Mouse (Mus musculus) cortical plate, adult 2 months (tissue): ENCODE data around the gene Stx6. TPM values are rescaled to one million over a fixed set of nuclear protein-coding genes. Genes with fewer than 3 reads are reported as not detected.
"Not testable (repeated sequence)": the region's sequence is repeated elsewhere in the genome, so short reads cannot be mapped to it uniquely, and the experiment has no call there.

ENCODE experiments used
- H3K27ac ChIP-seq: fragments of 200-500 bp; 2 replicates; pipeline ENCODE4 v1.5.1; 2012; ENCODE audit warnings: low read length, control low read depth, inconsistent platforms; ENCODE audit not compliant: insufficient read depth
- H3K4me1 ChIP-seq: fragments of 200-500 bp; 2 replicates; pipeline ENCODE4 v1.6.1; 2011; ENCODE audit warnings: low read length; ENCODE audit not compliant: control insufficient read depth, insufficient read depth
- H3K4me3 ChIP-seq: fragments of 200-500 bp; 2 replicates; pipeline ENCODE4 v1.5.1; 2011; ENCODE audit warnings: mild to moderate bottlenecking, low read length, control low read depth; ENCODE audit not compliant: insufficient read depth
- CTCF ChIP-seq: fragments of 200-500 bp; IDR thresholded peaks from 2 replicates; pipeline ENCODE4 v1.5.1; 2011; ENCODE audit warnings: mild to moderate bottlenecking, control low read depth, low read length; ENCODE audit not compliant: insufficient read depth; ENCODE audit errors: extremely low read depth
- POLR2A ChIP-seq: fragments of 200-500 bp; IDR thresholded peaks from 2 replicates; pipeline ENCODE4 v1.6.1; 2011; ENCODE audit warnings: mild to moderate bottlenecking, low read length, control low read depth; ENCODE audit not compliant: insufficient read depth; ENCODE audit errors: extremely low read depth
- polyA plus RNA-seq: library from polyadenylated mRNA; depleted of rRNA; stranded (reverse); fragments of >200 nt; gene quantifications from 2 replicates; pipeline ENCODE4 v1.2.3, GENCODE M21; 2012

The Stx6 gene
- polyA plus RNA-seq, 1 experiment, result 108 TPM

DNA sequence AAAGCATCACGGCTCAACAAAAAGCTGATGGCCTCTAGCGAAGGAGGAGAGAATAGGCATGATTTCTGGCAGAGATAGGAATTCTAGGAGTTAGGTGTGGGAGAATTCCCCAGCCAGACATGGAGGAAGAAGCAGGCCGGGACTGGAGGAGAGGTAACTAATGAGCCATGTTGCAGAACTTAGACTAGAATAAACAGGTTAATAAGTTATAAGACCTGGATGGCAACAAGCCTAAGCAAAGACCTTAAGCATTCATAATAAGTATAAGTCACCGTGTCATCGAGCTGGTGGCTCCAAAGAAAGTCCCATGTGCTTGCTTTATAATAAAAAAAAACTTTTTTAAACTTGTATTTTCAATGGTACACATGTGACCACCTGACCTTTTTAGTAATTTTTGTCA is 7.7 kb upstream of the Stx6 start:
- H3K4me3 ChIP-seq, result no peak overlapping the region
- no peak for TF ChIP-seq CTCF
- no peak for TF ChIP-seq POLR2A

DNA sequence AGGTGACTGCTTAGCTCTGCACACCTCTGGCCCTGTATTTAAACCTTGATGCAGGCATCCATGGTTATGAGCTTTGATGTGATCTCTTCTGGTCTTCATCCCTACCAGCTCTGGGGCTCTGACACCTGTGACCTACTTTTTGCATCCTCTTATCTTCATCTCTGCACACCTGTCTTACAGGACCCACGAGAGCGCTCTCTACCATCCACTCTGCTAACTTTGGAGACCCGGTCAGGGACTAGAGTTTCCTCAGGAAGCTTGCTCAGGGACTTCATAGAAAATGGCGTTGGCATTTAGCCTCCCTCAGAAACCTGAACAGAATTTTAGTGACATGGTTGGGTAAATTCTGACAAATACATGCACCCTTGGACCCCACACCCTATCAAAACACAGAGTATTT is 4.6 kb upstream of the Stx6 start:
- no peaks in the 10 kb centered on the region for H3K4me1 ChIP-seq
- TF ChIP-seq CTCF (no peak), POLR2A (no peak)
- no peak overlapping the region for H3K27ac ChIP-seq
- H3K4me3 ChIP-seq, result no peak overlapping the region

More for the DNA sequence above, 7.7 kb upstream of the Stx6 start:
- no peaks in the 10 kb centered on the region for H3K4me1 ChIP-seq
- H3K27ac ChIP-seq, result no peak overlapping the region

DNA sequence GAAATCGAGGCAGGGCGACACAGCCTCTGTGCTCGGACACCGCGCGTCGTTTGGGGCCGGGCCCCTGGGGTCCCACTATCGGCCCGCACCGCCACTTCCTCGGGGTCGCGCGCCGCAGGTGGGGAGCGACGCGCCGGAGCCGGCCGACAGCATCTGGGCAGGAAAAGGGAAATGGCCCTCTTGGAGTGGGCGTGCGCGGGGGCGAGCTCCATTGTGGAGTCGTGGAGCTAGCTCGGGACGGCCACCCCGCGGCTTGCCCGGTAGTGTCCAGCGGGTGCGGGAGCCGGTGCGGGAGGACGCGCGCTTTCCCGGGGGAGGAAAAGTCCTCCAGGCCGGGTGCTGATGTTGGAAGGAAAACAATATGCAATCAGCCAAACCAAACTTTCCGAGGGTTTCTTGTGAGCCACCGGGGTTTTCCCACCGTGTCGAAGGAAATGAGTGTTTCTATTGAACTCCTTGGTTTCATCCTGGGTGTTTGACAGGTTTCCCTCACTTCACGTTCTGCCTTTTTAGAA is 512 bp downstream of the Stx6 start:
- TF ChIP-seq CTCF, result no peak
- no peak for TF ChIP-seq POLR2A

DNA sequence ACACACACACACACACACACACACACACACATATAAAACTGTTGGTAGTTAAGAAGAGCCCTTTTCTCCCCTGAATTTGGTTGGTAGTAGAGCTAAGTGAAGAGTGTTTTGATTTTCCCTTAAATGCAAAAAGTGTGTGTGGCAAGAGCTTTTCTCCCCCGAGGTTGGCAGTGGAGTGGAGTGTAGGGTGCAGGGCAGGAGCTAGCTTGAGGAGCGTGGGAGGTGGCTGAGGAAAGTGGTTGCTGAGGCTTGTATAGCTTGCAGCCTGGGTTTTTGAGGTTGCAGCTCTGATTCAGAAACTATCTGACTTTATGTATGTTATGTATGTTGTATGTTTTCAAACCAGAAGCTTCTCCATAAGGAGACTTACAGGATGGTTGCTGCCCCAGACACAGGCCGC is 8.9 kb downstream of the Stx6 start:
- Histone ChIP-seq H3K27ac (no peak overlapping the region), H3K4me3 (no peak overlapping the region)
- TF ChIP-seq POLR2A (no peak), CTCF (no peak)

More for the DNA sequence above, 512 bp downstream of the Stx6 start:
- H3K4me1 ChIP-seq, result no peaks in the 10 kb centered on the region
- H3K27ac ChIP-seq, result peak overlapping the region; percentile 82
- H3K4me3 ChIP-seq, result peak overlapping the region; percentile 75

DNA sequence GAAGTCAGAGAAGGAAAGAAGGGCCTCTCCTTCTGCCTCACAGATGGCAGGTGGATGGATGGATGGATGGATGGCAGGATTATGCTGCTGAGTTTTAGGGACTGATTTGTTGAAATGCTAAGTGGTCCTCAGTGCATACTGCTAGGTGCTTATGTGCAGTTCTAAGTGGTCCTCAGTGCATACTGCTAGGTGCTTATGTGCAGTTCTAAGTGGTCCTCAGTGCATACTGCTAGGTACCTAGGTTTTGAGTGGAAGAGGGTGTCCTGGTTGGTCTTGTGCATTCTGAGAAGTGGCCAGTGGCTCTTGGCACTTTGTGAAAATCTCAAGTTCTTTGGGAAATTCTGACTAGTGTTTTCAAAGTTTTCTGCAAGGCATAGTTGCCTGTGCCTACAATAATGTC is 11.4 kb downstream of the Stx6 start:
- TF ChIP-seq CTCF (no peak), POLR2A (no peak)
- H3K4me1 ChIP-seq, result peaks cover 8% of the 10 kb centered on the region

More for the DNA sequence above, 8.9 kb downstream of the Stx6 start:
- H3K4me1 ChIP-seq, result peaks cover 5% of the 10 kb centered on the region

DNA sequence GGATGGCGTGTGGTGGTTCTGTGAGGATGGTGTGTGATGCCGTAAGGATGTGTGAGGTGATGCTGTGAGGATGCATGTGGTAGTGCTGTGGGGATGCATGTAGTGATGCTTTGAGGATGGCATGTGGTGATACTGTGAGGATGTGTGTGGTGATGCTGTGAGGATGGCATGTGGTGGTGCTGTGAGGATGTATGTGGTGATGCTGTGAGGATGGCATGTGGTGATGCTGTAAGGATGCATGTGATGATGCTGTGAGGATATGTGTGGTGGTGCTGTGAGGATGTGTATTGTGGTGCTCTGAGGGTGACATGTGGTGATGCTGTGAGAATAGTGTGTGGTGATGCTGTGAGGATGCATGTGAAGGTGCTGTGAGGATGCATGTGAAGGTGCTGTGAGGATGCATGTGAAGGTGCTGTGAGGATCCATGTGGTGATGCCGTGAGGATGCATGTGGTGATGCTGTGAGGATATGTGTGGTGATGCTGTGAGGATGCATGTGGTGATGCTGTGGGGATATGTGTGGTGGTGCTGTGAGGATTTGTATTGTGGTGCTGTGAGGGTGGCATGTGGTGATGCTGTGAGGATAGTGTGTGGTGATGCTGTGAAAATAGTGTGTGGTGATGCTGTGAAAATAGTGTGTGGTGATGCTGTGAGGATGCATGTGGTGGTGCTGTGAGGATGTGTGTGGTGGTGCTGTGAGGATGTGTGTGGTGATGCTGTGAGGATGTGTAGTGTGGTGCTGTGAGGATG is 14.6 kb downstream of the Stx6 start:
- H3K27ac ChIP-seq, result no peak overlapping the region
- no peak overlapping the region for H3K4me3 ChIP-seq
- peaks cover 6% of the 10 kb centered on the region; the same call in 1 of the 2 replicates for H3K4me1 ChIP-seq
- TF ChIP-seq CTCF, result no peak

More for the DNA sequence above, 11.4 kb downstream of the Stx6 start:
- Histone ChIP-seq H3K4me3 (no peak overlapping the region), H3K27ac (no peak overlapping the region)

DNA sequence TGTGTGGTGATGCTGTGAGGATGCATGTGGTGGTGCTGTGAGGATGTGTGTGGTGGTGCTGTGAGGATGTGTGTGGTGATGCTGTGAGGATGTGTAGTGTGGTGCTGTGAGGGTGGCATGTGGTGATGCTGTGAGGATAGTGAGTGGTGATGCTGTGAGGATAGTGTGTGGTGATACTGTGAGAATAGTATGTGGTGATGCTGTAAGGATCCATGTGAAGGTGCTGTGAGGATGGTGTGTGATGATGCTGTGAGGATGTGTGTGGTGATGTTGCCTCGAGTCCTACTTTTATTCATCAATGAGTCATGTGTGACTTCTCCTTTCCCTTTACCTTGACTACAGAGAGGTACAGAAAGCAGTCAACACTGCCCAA is 15.1 kb downstream of the Stx6 start:
- H3K27ac ChIP-seq, H3K4me1 ChIP-seq, H3K4me3 ChIP-seq: not testable (repeated sequence)

DNA sequence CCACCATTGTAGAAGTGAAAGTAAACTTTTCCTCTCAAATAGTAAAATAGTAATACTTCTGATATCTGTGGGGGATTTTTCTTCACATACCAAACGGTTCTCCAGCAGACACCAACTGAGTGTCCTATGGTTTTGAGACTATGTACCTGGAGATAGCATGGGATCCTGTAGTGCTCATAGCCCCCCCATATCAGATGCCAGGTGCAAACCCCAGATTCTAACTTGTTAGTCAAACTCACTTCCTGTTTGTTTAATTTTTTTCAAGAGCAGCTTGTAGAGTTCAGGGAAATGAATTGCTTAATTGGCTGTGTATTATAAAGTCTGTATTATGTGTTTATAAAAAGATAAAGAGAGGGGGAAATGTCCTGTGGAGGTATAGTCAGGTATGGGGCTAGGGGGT is 15.9 kb downstream of the Stx6 start:
- no peak overlapping the region for H3K27ac ChIP-seq
- peaks cover 4% of the 10 kb centered on the region; the same call in 1 of the 2 replicates for H3K4me1 ChIP-seq
- no peak overlapping the region for H3K4me3 ChIP-seq
- TF ChIP-seq CTCF (no peak), POLR2A (no peak)

DNA sequence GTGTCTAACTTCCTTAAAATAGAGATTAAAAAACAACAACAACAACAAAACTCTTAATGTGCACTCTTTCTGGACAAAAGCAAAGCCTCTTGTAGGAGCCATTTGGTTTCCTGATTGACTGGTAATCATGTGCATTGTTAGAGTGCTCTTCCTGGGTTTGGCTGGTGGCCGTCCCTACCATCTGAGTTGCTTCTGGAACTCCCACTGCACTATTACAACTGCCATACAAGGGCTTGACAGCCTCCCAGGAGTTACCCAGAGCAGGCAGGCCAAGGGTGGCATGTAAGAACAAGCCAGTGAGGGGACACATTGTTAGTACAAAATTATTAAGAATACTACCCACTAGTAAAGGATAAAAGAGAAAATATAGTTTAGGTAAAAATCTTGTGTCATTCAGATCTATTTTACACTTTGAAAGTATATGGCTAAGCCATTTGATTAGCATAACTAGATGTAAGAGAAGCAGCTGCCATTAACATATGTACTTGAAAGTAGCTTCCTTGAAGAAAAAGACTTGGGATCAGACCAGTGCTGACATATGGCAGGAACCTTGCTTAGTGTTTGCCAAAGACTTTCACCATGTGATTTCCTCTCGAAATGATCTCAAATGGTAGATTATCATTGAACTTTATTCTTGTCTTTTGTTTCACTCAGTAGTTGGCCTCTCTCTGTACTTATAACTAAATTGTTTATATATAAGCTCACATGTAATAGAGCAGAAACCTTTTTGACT is 19.8 kb downstream of the Stx6 start:
- H3K4me1 ChIP-seq, result peaks cover 2% of the 10 kb centered on the region
- no peak overlapping the region for H3K4me3 ChIP-seq
- no peak overlapping the region for H3K27ac ChIP-seq
- TF ChIP-seq CTCF (no peak), POLR2A (no peak)

DNA sequence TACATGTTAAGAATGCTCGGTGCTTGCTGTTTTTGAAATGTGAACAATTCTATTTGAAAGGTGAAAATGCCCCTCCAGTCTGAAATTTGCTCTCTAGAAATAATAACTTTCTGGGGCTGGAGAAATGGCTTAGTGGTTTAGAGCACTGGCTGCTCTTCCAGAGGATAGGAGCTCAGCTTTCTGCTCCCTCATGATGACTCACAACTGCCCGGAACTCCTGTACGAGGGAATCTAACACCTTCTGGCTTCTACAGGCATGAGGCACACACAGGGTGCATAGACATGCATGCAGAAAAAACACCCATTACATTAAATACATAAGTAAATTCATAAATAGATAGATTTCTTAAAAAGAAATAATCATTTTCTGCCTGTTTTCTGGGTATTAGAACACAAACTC is 25.7 kb downstream of the Stx6 start:
- TF ChIP-seq POLR2A, result no peak
- no peak for TF ChIP-seq CTCF
- Histone ChIP-seq H3K4me3 (no peak overlapping the region), H3K27ac (no peak overlapping the region), H3K4me1 (no peaks in the 10 kb centered on the region; the same call in 1 of the 2 replicates)
